Mouse (Mus musculus) midbrain, embryonic 13.5 days (tissue): Measurements from ENCODE around the gene Ap3b2. TPM values are rescaled to one million over a fixed set of nuclear protein-coding genes. Genes with fewer than 3 reads are reported as not detected.
A peak's percentile ranks its signal among the peaks of the same experiment; 100 is the strongest.
"Not testable (repeated sequence)": the region's sequence is repeated elsewhere in the genome, so short reads cannot be mapped to it uniquely, and the experiment has no call there.

Experiments used
- ATAC-seq: fragments of 200-750 bp; cut with Nextera tagmentation; 2 replicates; pipeline ENCODE4 v1.8.0; 2017; ENCODE audit warnings: mild to moderate bottlenecking, moderate TSS enrichment, moderate library complexity
- H3K27ac ChIP-seq: fragments of 300-500 bp; sonication (generic); 2 replicates; pipeline ENCODE4 v1.5.1; 2015; ENCODE audit warnings: inconsistent platforms, mild to moderate bottlenecking, moderate library complexity
- H3K27me3 ChIP-seq: fragments of 300-500 bp; sonication (generic); 2 replicates; pipeline ENCODE4 v1.6.1; 2015; ENCODE audit warnings: mild to moderate bottlenecking, inconsistent platforms
- H3K36me3 ChIP-seq: fragments of 300-500 bp; sonication (generic); 2 replicates; pipeline ENCODE4 v1.6.1; 2015; ENCODE audit warnings: mild to moderate bottlenecking, inconsistent platforms
- H3K4me1 ChIP-seq: fragments of 300-500 bp; sonication (generic); replicated peaks from 2 replicates; pipeline ENCODE4 v1.6.1; 2015; ENCODE audit warnings: inconsistent platforms
- H3K4me2 ChIP-seq: fragments of 300-500 bp; sonication (generic); replicated peaks from 2 replicates; pipeline ENCODE4 v1.6.1; 2015; ENCODE audit warnings: moderate library complexity, mild to moderate bottlenecking, inconsistent platforms
- H3K4me3 ChIP-seq: fragments of 300-500 bp; sonication (generic); replicated peaks from 2 replicates; pipeline ENCODE4 v1.5.1; 2015; ENCODE audit warnings: mild to moderate bottlenecking, inconsistent platforms
- H3K9ac ChIP-seq: fragments of 300-500 bp; sonication (generic); replicated peaks from 2 replicates; pipeline ENCODE4 v1.6.1; 2015; ENCODE audit warnings: mild to moderate bottlenecking, inconsistent platforms
- H3K9me3 ChIP-seq: fragments of 300-500 bp; sonication (generic); 2 replicates; pipeline ENCODE4 v1.6.1; 2016; ENCODE audit warnings: mild to moderate bottlenecking, inconsistent platforms
- WGBS: fragments of 180-500 bp; shearing (Covaris S2); methylation state at CpG from one replicate; pipeline ENCODE4 v1.1.7; 2015; 5-methylcytosine and 5-hydroxymethylcytosine counted together
- polyA plus RNA-seq: library from polyadenylated mRNA; unstranded; fragments of >200 nt; fragmentation: Nextera tagmentation; extraction: Ambion mirVana; gene quantifications from 2 replicates; pipeline ENCODE4 v1.2.1, GENCODE M21; 2015

Ap3b2 gene
- polyA plus RNA-seq, 1 experiment from 2014 or later: 110 TPM

- 77% methylated on average over 6 of the region's 6 CpGs for WGBS
- ATAC-seq: no peak
- Histone ChIP-seq H3K9ac (no peak overlapping the region), H3K27me3 (no peaks in the 10 kb centered on the region), H3K4me1 (no peaks in the 10 kb centered on the region), H3K36me3 (no peaks in the 10 kb centered on the region), H3K4me3 (no peak overlapping the region), H3K9me3 (no peaks in the 10 kb centered on the region), H3K4me2 (no peak overlapping the region), H3K27ac (no peak overlapping the region)
These were observed 22.7 kb upstream of the Ap3b2 start for GRCm38 (mm10) chr7:81516154-81517030.

- H3K27ac ChIP-seq: no peak overlapping the region
- no peak for ATAC-seq
- 55% methylated on average over 13 of the region's 13 CpGs for WGBS
- H3K4me3 ChIP-seq: no peak overlapping the region
- no peaks in the 10 kb centered on the region for H3K4me1 ChIP-seq
- no peaks in the 10 kb centered on the region for H3K27me3 ChIP-seq
- no peak overlapping the region for H3K4me2 ChIP-seq
- H3K36me3 ChIP-seq: no peaks in the 10 kb centered on the region
- no peaks in the 10 kb centered on the region for H3K9me3 ChIP-seq
- H3K9ac ChIP-seq: no peak overlapping the region
These were observed 21.3 kb upstream of the Ap3b2 start for GRCm38 (mm10) chr7:81514906-81515590.

GRCm38 (mm10) chr7:81501050-81501449, 7.3 kb upstream of the Ap3b2 start:
- no peak for ATAC-seq
- no peak overlapping the region for H3K4me2 ChIP-seq
- H3K27me3 ChIP-seq: peaks cover 8% of the 10 kb centered on the region; the same call in 1 of the 2 replicates
- WGBS: 82% methylated on average over 2 of the region's 2 CpGs
- no peak overlapping the region for H3K27ac ChIP-seq
- no peak overlapping the region for H3K9ac ChIP-seq
- no peak overlapping the region for H3K4me3 ChIP-seq
- no peaks in the 10 kb centered on the region for H3K9me3 ChIP-seq
- no peaks in the 10 kb centered on the region for H3K36me3 ChIP-seq
- H3K4me1 ChIP-seq: no peaks in the 10 kb centered on the region

- H3K4me1 ChIP-seq: 0 out of 2 replicates have a peak, but pooled peaks cover 4% of the 10 kb centered on the region
- H3K9me3 ChIP-seq: no peaks in the 10 kb centered on the region
- H3K36me3 ChIP-seq: no peaks in the 10 kb centered on the region
- 74% methylated on average over 7 of the region's 7 CpGs for WGBS
- H3K9ac ChIP-seq: no peak within 1 kb of the TSS
- H3K27ac ChIP-seq: no peak within 1 kb of the TSS
- ATAC-seq: no peak
- H3K27me3 ChIP-seq: peaks cover 13% of the 10 kb centered on the region; the same call in 1 of the 2 replicates
- H3K4me3 ChIP-seq: no peak within 1 kb of the TSS
- H3K4me2 ChIP-seq: no peak within 1 kb of the TSS
These were observed 4.5 kb upstream of the Ap3b2 start, which contains the start of gene BC048679 for GRCm38 (mm10) chr7:81498181-81498580. BC048679 (minus strand) TSS chr7:81498281.

- no peak for ATAC-seq
- no peaks in the 10 kb centered on the region for H3K9me3 ChIP-seq
- H3K4me1 ChIP-seq: peaks cover 10% of the 10 kb centered on the region
- H3K9ac ChIP-seq: no peak overlapping the region
- H3K4me2 ChIP-seq: no peak overlapping the region
- no peak overlapping the region for H3K27ac ChIP-seq
- 9% methylated on average over 6 of the region's 6 CpGs for WGBS
- H3K27me3 ChIP-seq: peaks cover 13% of the 10 kb centered on the region; the same call in 1 of the 2 replicates
- H3K4me3 ChIP-seq: no peak overlapping the region
- no peaks in the 10 kb centered on the region for H3K36me3 ChIP-seq
These were observed 3.4 kb upstream of the Ap3b2 start for GRCm38 (mm10) chr7:81497171-81497570.

GRCm38 (mm10) chr7:81492628-81493027, 1.1 kb downstream of the Ap3b2 start:
- H3K27ac ChIP-seq: peak overlapping the region; percentile 98
- peak overlapping the region; percentile 79 for H3K4me3 ChIP-seq
- H3K27me3 ChIP-seq: peaks cover 5% of the 10 kb centered on the region; the same call in 1 of the 2 replicates
- no peaks in the 10 kb centered on the region for H3K9me3 ChIP-seq
- no peaks in the 10 kb centered on the region for H3K36me3 ChIP-seq
- peak overlapping the region; percentile 64 for H3K4me2 ChIP-seq
- WGBS: 33% methylated on average over 9 of the region's 9 CpGs
- peak overlapping the region; percentile 93 for H3K9ac ChIP-seq
- ATAC-seq: no peak
- H3K4me1 ChIP-seq: peaks cover 33% of the 10 kb centered on the region

GRCm38 (mm10) chr7:81489649-81490048, 4.1 kb downstream of the Ap3b2 start:
- peaks cover 33% of the 10 kb centered on the region for H3K4me1 ChIP-seq
- H3K27ac ChIP-seq: no peak overlapping the region
- H3K27me3 ChIP-seq: no peaks in the 10 kb centered on the region
- H3K4me2 ChIP-seq: no peak overlapping the region
- no peak for ATAC-seq
- no peaks in the 10 kb centered on the region for H3K9me3 ChIP-seq
- 14% methylated on average over 9 of the region's 9 CpGs for WGBS
- no peak overlapping the region for H3K4me3 ChIP-seq
- H3K9ac ChIP-seq: 0 out of 2 replicates have a peak overlapping the region, but pooled peaks have one; percentile 14
- H3K36me3 ChIP-seq: peaks cover 3% of the 10 kb centered on the region

- Histone ChIP-seq H3K4me3 (no peak overlapping the region), H3K9ac (no peak overlapping the region), H3K27me3 (peaks cover 29% of the 10 kb centered on the region), H3K4me1 (peaks cover 11% of the 10 kb centered on the region), H3K36me3 (peaks cover 46% of the 10 kb centered on the region), H3K9me3 (no peaks in the 10 kb centered on the region), H3K27ac (no peak overlapping the region), H3K4me2 (no peak overlapping the region)
- no peak for ATAC-seq
- WGBS: 3% methylated on average over 8 of the region's 8 CpGs
These were observed 12.9 kb downstream of the Ap3b2 start for GRCm38 (mm10) chr7:81480800-81481199.

- no peak overlapping the region for H3K27ac ChIP-seq
- H3K4me2 ChIP-seq: no peak overlapping the region
- peaks cover 11% of the 10 kb centered on the region for H3K4me1 ChIP-seq
- no peak overlapping the region for H3K9ac ChIP-seq
- no peaks in the 10 kb centered on the region for H3K9me3 ChIP-seq
- 83% methylated on average over 3 of the region's 3 CpGs for WGBS
- no peak for ATAC-seq
- H3K4me3 ChIP-seq: no peak overlapping the region
- peaks cover 49% of the 10 kb centered on the region for H3K36me3 ChIP-seq
- peaks cover 29% of the 10 kb centered on the region for H3K27me3 ChIP-seq
These were observed 14.1 kb downstream of the Ap3b2 start for GRCm38 (mm10) chr7:81479531-81480090.

- H3K27me3 ChIP-seq: peaks cover 29% of the 10 kb centered on the region
- not testable (repeated sequence) for ATAC-seq, H3K9me3 ChIP-seq, H3K4me3 ChIP-seq, H3K9ac ChIP-seq, H3K4me2 ChIP-seq, H3K27ac ChIP-seq
- peaks cover 47% of the 10 kb centered on the region for H3K36me3 ChIP-seq
- H3K4me1 ChIP-seq: peaks cover 11% of the 10 kb centered on the region
These were observed 15.5 kb downstream of the Ap3b2 start for GRCm38 (mm10) chr7:81478261-81478660.

- Histone ChIP-seq H3K4me2 (peak overlapping the region; percentile 26), H3K27me3 (peaks cover 29% of the 10 kb centered on the region), H3K9me3 (no peaks in the 10 kb centered on the region), H3K4me1 (peaks cover 11% of the 10 kb centered on the region), H3K27ac (no peak overlapping the region), H3K4me3 (no peak overlapping the region), H3K9ac (peak overlapping the region; percentile 19; the same call in 1 of the 2 replicates), H3K36me3 (peaks cover 53% of the 10 kb centered on the region)
- ATAC-seq: peak; percentile 55; the same call in 1 of the 2 replicates
- WGBS: 5% methylated on average over 24 of the region's 24 CpGs
These were observed 16.9 kb downstream of the Ap3b2 start for GRCm38 (mm10) chr7:81476833-81477232.

- Histone ChIP-seq H3K9me3 (no peaks in the 10 kb centered on the region), H3K27me3 (peaks cover 29% of the 10 kb centered on the region), H3K4me2 (no peak overlapping the region), H3K4me3 (no peak overlapping the region), H3K27ac (no peak overlapping the region), H3K4me1 (peaks cover under 1% of the 10 kb centered on the region; the same call in 1 of the 2 replicates), H3K9ac (no peak overlapping the region), H3K36me3 (peaks cover 69% of the 10 kb centered on the region)
- WGBS: 82% methylated on average over 3 of the region's 3 CpGs
- ATAC-seq: no peak
These were observed 18.5 kb downstream of the Ap3b2 start for GRCm38 (mm10) chr7:81475221-81475620.
